ENCODE assay signal across 12 mouse cellular contexts in the genomic region with DNA sequence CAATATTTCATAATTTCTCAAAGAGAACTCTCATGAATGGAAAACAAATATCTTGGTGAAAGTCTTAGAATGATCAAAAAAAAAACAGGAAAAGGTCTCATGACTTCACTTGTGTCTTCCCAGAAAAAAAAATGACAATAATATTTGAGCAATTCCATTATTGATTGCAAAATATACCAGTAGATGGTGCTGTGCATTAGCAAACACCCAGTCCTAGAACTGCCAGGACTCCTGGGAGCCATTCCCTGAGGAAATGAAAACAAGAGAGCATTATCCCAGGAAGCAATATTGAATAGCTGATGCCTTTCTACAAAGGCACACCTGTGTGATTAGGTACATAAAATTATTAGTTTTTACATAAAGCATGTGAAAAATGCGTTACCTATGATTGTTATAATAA.
DNase-seq lines count a peak whose midpoint lies in the region; ATAC-seq and TF ChIP-seq lines count a peak whose summit lies in the region.
"Had no signal": no experiment of that assay in that cellular context is flagged by ENCODE, and none has a peak within 500 bp of the region (broad histone marks: within the 10 kb centered on the region; RNA-seq: fewer than 3 reads in every experiment).

No protein-coding gene starts in this region.

- H3K9ac ChIP-seq in embryonic facial prominence, embryonic 14.5 days (ENCODE audit: low read depth, low read length) = no peak overlapping the region
- H3K9ac ChIP-seq: embryonic facial prominence, embryonic 15.5 days; heart, embryonic 15.5 days; liver, embryonic 14.5 days had no signal

- ATAC-seq in embryonic facial prominence, embryonic 14.5 days (ENCODE audit: low read depth) = no peak

- H3K27ac ChIP-seq in gastrocnemius, adult 2 months = no peak overlapping the region
- H3K27ac ChIP-seq in left cerebral cortex, adult 2 months = no peak overlapping the region
- H3K27ac ChIP-seq in embryonic facial prominence, embryonic 14.5 days (replicated peaks; ENCODE audit: low read depth, low read length) = no peak overlapping the region
- H3K27ac ChIP-seq: embryonic facial prominence, embryonic 15.5 days; heart, embryonic 15.5 days; liver, embryonic 14.5 days had no signal

- H3K4me2 ChIP-seq in embryonic facial prominence, embryonic 14.5 days (ENCODE audit: low read depth, low read length) = no peak overlapping the region
- H3K4me2 ChIP-seq: embryonic facial prominence, embryonic 15.5 days; heart, embryonic 15.5 days had no signal

- TF ChIP-seq CTCF in gastrocnemius, adult 2 months (IDR thresholded peaks at IDR 0.05) = peak; percentile 28; the same call in 1 of the 2 replicates
- peak; percentile 58 for TF ChIP-seq CTCF in left cerebral cortex, adult 2 months (IDR thresholded peaks at IDR 0.05)

- intact Hi-C loops in gastrocnemius, adult 2 months (cut with DNase I) = no loop called here
- intact Hi-C loops in left cerebral cortex, adult 2 months (cut with DNase I) = loop anchor here (1.0 to 10.0 kb wide), 4 partner anchors 77 to 555 kb away; no protein-coding TSS in a partner anchor

- no peaks in the 10 kb centered on the region for H3K9me3 ChIP-seq in embryonic facial prominence, embryonic 14.5 days (ENCODE audit: control insufficient read depth, low read length)
- H3K9me3 ChIP-seq: embryonic facial prominence, embryonic 15.5 days; heart, embryonic 15.5 days; megakaryocyte, embryonic 14.5 days had no signal

- H3K4me1 ChIP-seq in embryonic facial prominence, embryonic 14.5 days (ENCODE audit: control insufficient read depth, insufficient read depth, low read length) = no peaks in the 10 kb centered on the region
- H3K4me1 ChIP-seq: embryonic facial prominence, embryonic 15.5 days; heart, embryonic 15.5 days; megakaryocyte, embryonic 14.5 days had no signal

- no peak for DNase-seq in gastrocnemius, adult 2 months
- DNase-seq in gastrocnemius, adult 8-10 months (ENCODE audit: low spot score in 2 of 2) = no peak
- no peak for DNase-seq in left cerebral cortex, adult 2 months (ENCODE audit: extremely low spot score in 1 of 2, low spot score in 2 of 2)
- DNase-seq in left cerebral cortex, adult 18-20 months (ENCODE audit: low spot score in 2 of 2) = no peak
- DNase-seq in NIH3T3 (ENCODE audit: low read depth) = peak; percentile 14
- peak; percentile 36 for DNase-seq in embryonic facial prominence, embryonic 14.5 days (ENCODE audit: low spot score)
- no peak for DNase-seq in B cell, adult 2 months
- DNase-seq: thymus, postnatal 4 days had no signal

- no peak overlapping the region for H3K4me3 ChIP-seq in gastrocnemius, adult 2 months
- no peak overlapping the region for H3K4me3 ChIP-seq in left cerebral cortex, adult 2 months
- H3K4me3 ChIP-seq in embryonic facial prominence, embryonic 14.5 days (ENCODE audit: low read depth, low read length) = no peak overlapping the region
- H3K4me3 ChIP-seq: embryonic facial prominence, embryonic 15.5 days; heart, embryonic 15.5 days; megakaryocyte, embryonic 14.5 days had no signal

- H3K27me3 ChIP-seq in embryonic facial prominence, embryonic 14.5 days (replicated peaks; ENCODE audit: control insufficient read depth, insufficient read depth, low read length) = no peaks in the 10 kb centered on the region
- H3K27me3 ChIP-seq: embryonic facial prominence, embryonic 15.5 days; heart, embryonic 15.5 days; megakaryocyte, embryonic 14.5 days had no signal

- 85% methylated on average over 1 of the region's 1 CpGs for WGBS in embryonic facial prominence, embryonic 14.5 days

- no peaks in the 10 kb centered on the region for H3K36me3 ChIP-seq in embryonic facial prominence, embryonic 14.5 days (ENCODE audit: control insufficient read depth, insufficient read depth, low read length)
- H3K36me3 ChIP-seq: embryonic facial prominence, embryonic 15.5 days; heart, embryonic 15.5 days had no signal

Comparison
In these comparisons a context has a peak if more than half of its experiments do, and no peak if none do; other contexts are left out.
1. DNase-seq: peak in NIH3T3 (single experiment) and embryonic facial prominence, embryonic 14.5 days (single experiment); none in gastrocnemius, adult 2 months (single experiment), gastrocnemius, adult 8-10 months (0 of 2), left cerebral cortex, adult 2 months (0 of 2), left cerebral cortex, adult 18-20 months (0 of 2) and B cell, adult 2 months (0 of 2).